Mouse (Mus musculus): ENCODE data around the gene Gosr2.

Gosr2 gene

DNA sequence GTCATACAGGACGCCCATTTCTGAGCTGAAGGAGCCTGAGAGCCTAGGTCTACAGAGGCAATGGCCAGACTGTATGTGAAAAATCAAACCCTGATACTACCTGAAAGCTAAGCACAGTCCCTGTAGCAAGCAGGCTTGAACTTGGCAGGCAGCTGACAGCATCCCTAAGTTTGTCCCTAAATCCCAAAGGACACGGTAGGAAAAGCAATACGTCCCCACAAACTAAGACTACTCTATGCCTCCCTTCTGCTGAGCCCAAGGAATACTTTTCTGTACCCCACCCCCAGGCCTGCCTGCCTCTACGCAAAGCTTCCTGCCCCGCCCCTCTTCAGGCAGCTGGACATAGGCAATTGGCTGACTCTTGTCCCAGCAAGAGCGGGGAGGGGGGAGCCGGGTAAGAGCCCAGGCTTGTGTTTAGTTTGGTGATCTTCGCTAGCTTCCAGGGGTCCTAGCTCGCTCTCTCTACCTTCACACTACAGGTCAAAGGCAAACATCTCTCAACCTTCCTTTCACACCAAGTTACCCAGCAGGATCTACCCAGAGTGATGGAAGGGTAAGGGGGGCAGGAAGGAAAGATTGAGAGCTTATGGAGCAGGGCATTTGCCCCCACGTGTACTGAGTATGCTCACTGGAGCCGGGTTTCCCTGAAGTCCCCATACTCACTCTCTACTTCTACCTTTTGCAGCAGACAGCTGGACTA lies 49.6 kb downstream of the Gosr2 start:
- DNase-seq (ENCODE audit: low spot score), result no peak

DNA sequence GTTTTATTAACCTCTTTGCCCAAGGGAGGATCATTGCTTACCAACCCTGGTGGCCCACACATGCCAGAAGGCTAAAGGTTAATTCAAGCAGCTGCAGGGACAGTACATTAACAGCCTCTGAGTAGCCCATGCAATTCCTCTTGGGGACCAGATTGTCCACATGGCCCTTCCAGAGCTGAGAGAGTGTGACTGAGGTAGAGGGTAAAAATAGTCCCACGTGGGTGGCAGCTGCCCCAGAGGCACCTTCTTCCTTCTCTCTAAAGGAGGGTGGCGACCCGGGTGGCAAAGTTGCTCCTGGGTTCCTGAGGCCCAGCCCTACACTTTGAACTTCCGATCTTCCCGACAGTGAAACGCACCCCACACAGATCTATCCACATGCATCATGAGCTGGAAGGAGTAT lies 51.4 kb downstream of the Gosr2 start:
- no peak for DNase-seq (ENCODE audit: low spot score)

- DNase-seq (ENCODE audit: low spot score), result no peak
Measured at GRCm38 (mm10) chr11:103645731-103646130, 52.0 kb downstream of the Gosr2 start.

DNA sequence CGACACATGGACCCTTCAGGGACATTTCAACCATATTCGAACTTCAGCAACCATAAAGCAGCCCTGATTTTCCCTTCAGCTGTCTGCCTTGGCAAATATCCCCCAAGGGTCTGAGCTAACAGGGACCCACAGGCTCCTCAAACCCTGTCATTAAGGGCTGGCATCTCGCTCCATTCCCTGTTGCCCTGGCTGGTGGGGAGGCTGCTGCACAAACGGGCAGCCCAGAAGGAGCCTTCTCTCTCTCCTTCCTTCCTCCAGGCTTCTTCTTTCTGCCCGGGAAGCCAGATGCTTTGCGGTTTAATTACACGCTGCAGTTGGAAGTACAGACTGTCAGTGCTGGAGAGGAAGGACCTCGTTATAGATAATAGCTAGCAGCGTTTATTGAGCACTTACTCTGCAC lies 54.5 kb downstream of the Gosr2 start:
- no peak for DNase-seq (ENCODE audit: low spot score)

DNA sequence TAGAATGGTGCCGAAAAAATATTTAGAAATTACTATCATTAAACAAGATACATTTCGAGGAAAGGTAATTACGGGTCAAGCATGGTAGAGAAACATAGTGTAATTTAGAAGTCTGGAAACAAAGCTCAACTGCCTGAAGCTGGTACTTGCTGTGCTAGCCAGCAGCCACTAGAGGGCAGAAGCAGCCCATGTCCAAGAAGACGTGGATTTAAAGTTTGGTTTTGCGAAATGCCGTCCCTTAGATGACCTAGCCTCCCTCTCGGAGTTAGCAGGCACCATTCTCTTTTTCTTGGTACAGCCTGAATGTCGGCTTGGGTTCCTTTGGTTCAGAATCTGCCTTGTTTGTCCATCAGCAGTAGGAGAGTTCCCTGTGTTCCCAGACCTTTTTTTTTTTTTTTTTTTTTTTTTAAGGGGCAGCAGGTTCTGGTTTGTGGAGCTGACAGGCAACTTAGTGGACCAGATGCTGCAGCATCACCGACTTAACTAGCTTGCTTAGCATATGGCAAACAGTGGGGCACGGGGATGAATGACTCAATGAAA lies 58.2 kb downstream of the Gosr2 start:
- peak; percentile 62 for DNase-seq (ENCODE audit: low spot score)

- no peak for DNase-seq (ENCODE audit: low spot score)
Measured at GRCm38 (mm10) chr11:103638790-103639189, 58.9 kb downstream of the Gosr2 start, which contains the start of gene Lyzl6. TSS of gene Lyzl6 (minus strand) at chr11:103638890.

DNA sequence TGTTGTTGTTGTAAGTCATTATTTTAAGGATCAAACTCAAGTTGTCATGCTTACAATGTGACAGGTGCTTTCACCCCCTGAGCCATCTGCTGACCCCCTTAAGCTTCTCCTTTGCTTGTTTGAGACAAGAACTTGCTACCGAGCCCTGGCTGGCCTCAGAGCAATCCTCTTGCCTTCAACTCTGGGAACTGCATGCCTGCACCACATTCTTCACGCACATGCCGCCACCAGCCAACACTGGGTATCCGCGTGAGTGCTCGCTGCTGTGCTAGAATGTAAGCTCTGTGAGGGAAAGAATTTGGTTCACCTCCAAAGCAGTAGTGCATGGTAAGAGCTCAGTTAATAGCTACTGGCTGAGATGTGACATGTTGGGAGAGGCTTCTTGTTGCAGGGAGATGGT lies 61.4 kb downstream of the Gosr2 start:
- DNase-seq (ENCODE audit: low spot score), result no peak

DNA sequence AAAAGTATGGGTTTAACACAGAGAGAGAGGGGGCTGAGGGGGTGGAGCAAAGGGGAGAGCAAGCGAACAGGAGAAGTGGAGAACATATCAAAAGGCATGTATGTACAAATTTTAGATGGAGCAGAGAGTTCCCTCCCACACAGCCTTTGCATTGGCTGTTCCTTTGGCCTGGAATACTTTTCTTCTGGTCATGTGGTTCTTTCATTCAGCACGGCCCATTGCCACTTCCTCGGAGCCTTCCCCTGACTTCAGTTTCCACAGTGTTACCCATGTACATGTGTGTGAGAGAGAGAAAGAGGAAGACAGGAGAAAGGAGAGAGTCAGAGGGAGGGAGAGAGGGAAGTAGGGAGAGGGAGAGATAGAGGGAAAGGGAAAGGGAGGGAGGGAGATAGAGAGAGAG lies 62.2 kb downstream of the Gosr2 start:
- no peak for DNase-seq (ENCODE audit: low spot score)

DNA sequence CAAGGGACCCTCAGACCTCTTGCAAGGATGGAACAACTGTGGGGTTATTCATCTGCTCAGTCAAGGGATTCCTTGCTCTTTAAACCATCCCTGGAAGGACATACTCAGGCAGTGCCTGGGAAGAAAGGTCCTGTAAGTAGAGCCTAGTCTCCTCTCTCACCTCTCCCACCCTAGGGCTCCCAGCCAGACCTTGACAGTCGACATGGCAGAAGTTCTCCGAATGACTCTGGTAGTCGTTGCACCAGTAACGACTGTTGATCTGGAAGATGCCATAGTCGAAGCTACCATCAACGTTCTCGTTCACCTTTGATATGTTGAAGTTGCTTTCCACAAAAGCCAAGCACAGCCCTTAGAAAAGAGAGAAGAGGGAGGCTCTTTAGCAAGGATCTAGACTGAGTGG lies 62.9 kb downstream of the Gosr2 start:
- no peak for DNase-seq (ENCODE audit: low spot score)

- no peak for DNase-seq (ENCODE audit: low spot score)
Measured at GRCm38 (mm10) chr11:103627453-103627852, 70.2 kb downstream of the Gosr2 start.

Measured in layer of hippocampus, adult 11-12 months (tissue).